Mouse (Mus musculus) lung, postnatal 0 days (tissue): ENCODE data around the gene Bach2.

ENCODE experiments used
- CTCF ChIP-seq: IDR thresholded peaks from 2 replicates; pipeline ENCODE4 v1.5.1; 2016; ENCODE audit warnings: antibody characterized with exemption, mild to moderate bottlenecking
- EP300 ChIP-seq: IDR thresholded peaks from 2 replicates; pipeline ENCODE4 v1.6.1; 2016; ENCODE audit warnings: antibody characterized with exemption, mild to moderate bottlenecking, control low read depth

GRCm38 (mm10) chr4:32434612-32435011 lies 196.0 kb downstream of the Bach2 start:
- TF ChIP-seq CTCF (no peak), EP300 (no peak)
